Mouse (Mus musculus): ENCODE data around the gene Kctd12. TPM values are rescaled to one million over a fixed set of nuclear protein-coding genes. Genes with fewer than 3 reads are reported as not detected.

The Kctd12 gene
- total RNA-seq (2021) (10 to 100 TPM; 18.1 to 22.3 TPM), polyA plus RNA-seq (2012; rRNA removed) (7.1 and 11.3 TPM in 2 replicates)
- long read RNA-seq, full-length matches to known transcripts: 2 of 4 reads
- long read RNA-seq, partial matches to known transcripts: 0 of 4 reads
- long read RNA-seq, other reads (novel, unspliced or antisense): 2 of 4 reads

GRCm38 (mm10) chr14:102982627-102983540 is at the start of gene Kctd12:
TSS of gene Kctd12 (minus strand) at chr14:102982637.
- Histone ChIP-seq H3K27ac (peak within 1 kb of the TSS; percentile 96), H3K79me2 (replicated peaks; ENCODE audit: control insufficient read depth, insufficient read depth, low read length) (no peaks in the 10 kb centered on the region), H3K4me3 (peak within 1 kb of the TSS; percentile 93), H3K9ac (ENCODE audit: low read depth, low read length) (peak within 1 kb of the TSS; percentile 80), H3K27me3 (ENCODE audit: control insufficient read depth, insufficient read depth, low read length) (no peaks in the 10 kb centered on the region), H3K4me1 (ENCODE audit: control insufficient read depth, insufficient read depth, low read length) (peaks cover 3% of the 10 kb centered on the region; the same call in 1 of the 2 replicates), H3K36me3 (ENCODE audit: control insufficient read depth, insufficient read depth, low read length) (peaks cover 2% of the 10 kb centered on the region; the same call in 1 of the 2 replicates)
- intact Hi-C loops (cut with DNase I): loop anchor here (5.0 kb wide), 2 partner anchors 81 to 471 kb away; no protein-coding TSS in a partner anchor
- peak; percentile 93 to 96 for DNase-seq
- no peak; the same call in none of the 2 replicates for TF ChIP-seq EP300 (IDR thresholded peaks at IDR 0.05; ENCODE audit: insufficient read depth, low read depth, low read length)
- peak; percentile 46 for TF ChIP-seq POLR2A (IDR thresholded peaks at IDR 0.05; ENCODE audit: insufficient read depth, low read depth, low read length)
- TF ChIP-seq CTCF (IDR thresholded peaks at IDR 0.05): peak; percentile 71
- 1% methylated on average over 56 of the region's 66 CpGs for WGBS

DNA sequence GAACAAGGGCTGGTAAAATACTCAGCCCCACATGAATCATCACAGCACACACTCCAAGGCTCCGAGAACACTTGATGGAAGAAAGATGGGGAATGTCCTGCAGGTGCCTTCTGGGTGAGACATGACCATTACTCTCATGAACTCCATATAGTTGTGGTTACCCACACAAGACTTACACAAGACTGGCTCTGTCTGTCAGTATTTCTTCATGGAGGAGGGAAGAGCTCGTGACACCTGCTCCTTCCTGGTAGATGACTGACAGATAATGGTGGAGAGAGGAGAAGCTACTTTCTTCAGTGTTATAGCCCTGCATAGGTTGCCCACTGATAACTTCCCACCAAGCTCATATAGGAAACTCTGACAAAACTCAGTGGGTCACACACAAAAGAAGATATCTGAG is 46.8 kb upstream of the Kctd12 start:
- Histone ChIP-seq H3K9ac (ENCODE audit: low read depth, low read length) (no peak overlapping the region), H3K4me1 (ENCODE audit: control insufficient read depth, insufficient read depth, low read length) (no peaks in the 10 kb centered on the region; the same call in 1 of the 2 replicates), H3K27me3 (ENCODE audit: control insufficient read depth, insufficient read depth, low read length) (no peaks in the 10 kb centered on the region), H3K79me2 (replicated peaks; ENCODE audit: control insufficient read depth, insufficient read depth, low read length) (no peaks in the 10 kb centered on the region), H3K4me3 (no peak overlapping the region), H3K36me3 (ENCODE audit: control insufficient read depth, insufficient read depth, low read length) (no peaks in the 10 kb centered on the region), H3K27ac (no peak overlapping the region)
- TF ChIP-seq CTCF (IDR thresholded peaks at IDR 0.05) (no peak), EP300 (IDR thresholded peaks at IDR 0.05; ENCODE audit: insufficient read depth, low read depth, low read length) (no peak), POLR2A (IDR thresholded peaks at IDR 0.05; ENCODE audit: insufficient read depth, low read depth, low read length) (no peak)
- WGBS: 66% methylated on average over 2 of the region's 2 CpGs
- intact Hi-C loops (cut with DNase I): no loop called here
- no peak for DNase-seq

DNA sequence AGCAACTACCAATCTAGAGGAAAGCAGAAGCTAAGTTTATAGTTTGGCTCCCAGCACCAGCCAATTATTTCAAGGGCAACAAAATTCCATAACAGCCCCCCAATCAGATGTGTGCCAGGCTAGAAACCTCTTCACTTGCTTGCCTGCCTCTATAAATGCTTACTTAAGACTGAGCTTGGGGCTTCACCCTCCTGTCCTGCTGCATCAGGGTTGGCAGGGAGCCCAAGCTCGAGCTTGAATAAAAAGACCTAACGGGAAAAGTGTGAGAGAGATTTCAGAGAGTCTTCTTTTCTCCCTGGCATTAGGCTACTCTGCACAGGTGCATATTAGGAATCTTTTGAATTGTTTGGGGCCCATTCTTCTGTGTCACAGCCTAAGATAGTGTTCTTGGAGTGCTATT is 37.6 kb upstream of the Kctd12 start:
- no peak for DNase-seq
- WGBS: 31% methylated on average over 2 of the region's 2 CpGs
- Histone ChIP-seq H3K27me3 (ENCODE audit: control insufficient read depth, insufficient read depth, low read length) (peaks cover 2% of the 10 kb centered on the region; the same call in 1 of the 2 replicates), H3K4me3 (no peak overlapping the region), H3K79me2 (replicated peaks; ENCODE audit: control insufficient read depth, insufficient read depth, low read length) (no peaks in the 10 kb centered on the region), H3K27ac (no peak overlapping the region), H3K4me1 (ENCODE audit: control insufficient read depth, insufficient read depth, low read length) (peaks cover 2% of the 10 kb centered on the region), H3K36me3 (ENCODE audit: control insufficient read depth, insufficient read depth, low read length) (no peaks in the 10 kb centered on the region), H3K9ac (ENCODE audit: low read depth, low read length) (no peak overlapping the region)
- intact Hi-C loops (cut with DNase I): no loop called here
- TF ChIP-seq EP300 (IDR thresholded peaks at IDR 0.05; ENCODE audit: insufficient read depth, low read depth, low read length) (no peak), CTCF (IDR thresholded peaks at IDR 0.05) (no peak), POLR2A (IDR thresholded peaks at IDR 0.05; ENCODE audit: insufficient read depth, low read depth, low read length) (no peak)

GRCm38 (mm10) chr14:103017009-103017408 is 34.6 kb upstream of the Kctd12 start:
- WGBS: 35% methylated on average over 5 of the region's 5 CpGs
- intact Hi-C loops (cut with DNase I): no loop called here

GRCm38 (mm10) chr14:103012563-103013150 is 30.2 kb upstream of the Kctd12 start:
- peaks cover 3% of the 10 kb centered on the region for H3K4me1 ChIP-seq (ENCODE audit: control insufficient read depth, insufficient read depth, low read length)
- H3K27me3 ChIP-seq (ENCODE audit: control insufficient read depth, insufficient read depth, low read length): peaks cover 2% of the 10 kb centered on the region; the same call in 1 of the 2 replicates
- 15% methylated on average over 4 of the region's 4 CpGs for WGBS
- no peaks in the 10 kb centered on the region for H3K36me3 ChIP-seq (ENCODE audit: control insufficient read depth, insufficient read depth, low read length)
- TF ChIP-seq EP300 (IDR thresholded peaks at IDR 0.05; ENCODE audit: insufficient read depth, low read depth, low read length): peak; percentile 88
- no peak for TF ChIP-seq POLR2A (IDR thresholded peaks at IDR 0.05; ENCODE audit: insufficient read depth, low read depth, low read length)
- peak; percentile 89 for TF ChIP-seq CTCF (IDR thresholded peaks at IDR 0.05)
- no peak overlapping the region for H3K9ac ChIP-seq (ENCODE audit: low read depth, low read length)
- intact Hi-C loops (cut with DNase I): loop anchor here (1.0 kb wide), 2 partner anchors 39 to 525 kb away; no protein-coding TSS in a partner anchor
- DNase-seq: peak; percentile 58 to 63
- H3K27ac ChIP-seq: no peak overlapping the region
- no peaks in the 10 kb centered on the region for H3K79me2 ChIP-seq (replicated peaks; ENCODE audit: control insufficient read depth, insufficient read depth, low read length)
- H3K4me3 ChIP-seq: no peak overlapping the region

More at GRCm38 (mm10) chr14:103017009-103017408, 34.6 kb upstream of the Kctd12 start:
- DNase-seq: no peak
- Histone ChIP-seq H3K4me1 (ENCODE audit: control insufficient read depth, insufficient read depth, low read length) (peaks cover 3% of the 10 kb centered on the region), H3K27ac (no peak overlapping the region), H3K79me2 (replicated peaks; ENCODE audit: control insufficient read depth, insufficient read depth, low read length) (no peaks in the 10 kb centered on the region), H3K9ac (ENCODE audit: low read depth, low read length) (no peak overlapping the region), H3K27me3 (ENCODE audit: control insufficient read depth, insufficient read depth, low read length) (peaks cover 2% of the 10 kb centered on the region; the same call in 1 of the 2 replicates), H3K36me3 (ENCODE audit: control insufficient read depth, insufficient read depth, low read length) (no peaks in the 10 kb centered on the region), H3K4me3 (no peak overlapping the region)
- TF ChIP-seq POLR2A (IDR thresholded peaks at IDR 0.05; ENCODE audit: insufficient read depth, low read depth, low read length): no peak
- TF ChIP-seq EP300 (IDR thresholded peaks at IDR 0.05; ENCODE audit: insufficient read depth, low read depth, low read length): no peak
